Comparison of ENCODE assay signal across 11 mouse cellular contexts in genomic region chr1:184718261-184719120, GRCm38 (mm10). TPM values are rescaled to one million over a fixed set of nuclear protein-coding genes. Genes with fewer than 3 reads are reported as not detected.
A peak's percentile ranks its signal among the peaks of the same experiment; 100 is the strongest.
DNase-seq lines count a peak whose midpoint lies in the region; ATAC-seq and TF ChIP-seq lines count a peak whose summit lies in the region.
"Had no signal": no experiment of that assay in that cellular context is flagged by ENCODE, and none has a peak within 500 bp of the region (broad histone marks: within the 10 kb centered on the region; RNA-seq: fewer than 3 reads in every experiment).

No protein-coding gene starts in this region.

- no peak for ATAC-seq in kidney, postnatal 0 days (replicated peaks; ENCODE audit: low FRiP score, low read depth)
- ATAC-seq in embryonic facial prominence, embryonic 14.5 days (ENCODE audit: low read depth) = no peak
- no peak for ATAC-seq in limb, embryonic 11.5 days (ENCODE audit: insufficient number of reproducible peaks, low FRiP score, low TSS enrichment, low read depth)
- no peak for ATAC-seq in neural tube, embryonic 11.5 days (ENCODE audit: insufficient read depth, low FRiP score, low TSS enrichment)
- no peak for ATAC-seq in forebrain, embryonic 14.5 days
- ATAC-seq: Patski had no signal

- H3K27ac ChIP-seq in kidney, postnatal 0 days = no peak overlapping the region
- H3K27ac ChIP-seq in embryonic facial prominence, embryonic 14.5 days (replicated peaks; ENCODE audit: low read depth, low read length) = no peak overlapping the region
- no peak overlapping the region for H3K27ac ChIP-seq in limb, embryonic 11.5 days (replicated peaks; ENCODE audit: low read depth, low read length)
- H3K27ac ChIP-seq in neural tube, embryonic 11.5 days (ENCODE audit: low read depth, low read length) = no peak overlapping the region
- H3K27ac ChIP-seq in left cerebral cortex, adult 2 months = no peak overlapping the region
- no peak overlapping the region for H3K27ac ChIP-seq in forebrain, embryonic 14.5 days (ENCODE audit: low read depth, low read length)

- H3K9ac ChIP-seq in kidney, postnatal 0 days (ENCODE audit: low read depth, low read length) = no peak overlapping the region
- no peak overlapping the region for H3K9ac ChIP-seq in embryonic facial prominence, embryonic 14.5 days (ENCODE audit: low read depth, low read length)
- no peak overlapping the region for H3K9ac ChIP-seq in limb, embryonic 11.5 days (ENCODE audit: low read length)
- H3K9ac ChIP-seq in neural tube, embryonic 11.5 days (ENCODE audit: low read length) = no peak overlapping the region
- no peak overlapping the region for H3K9ac ChIP-seq in forebrain, embryonic 14.5 days (ENCODE audit: low read length)

- H3K36me3 ChIP-seq in kidney, postnatal 0 days (ENCODE audit: insufficient read depth, low read length) = no peaks in the 10 kb centered on the region
- no peaks in the 10 kb centered on the region for H3K36me3 ChIP-seq in embryonic facial prominence, embryonic 14.5 days (ENCODE audit: control insufficient read depth, insufficient read depth, low read length)
- H3K36me3 ChIP-seq in limb, embryonic 11.5 days (ENCODE audit: control insufficient read depth, insufficient read depth, low read length) = no peaks in the 10 kb centered on the region
- no peaks in the 10 kb centered on the region for H3K36me3 ChIP-seq in neural tube, embryonic 11.5 days (ENCODE audit: control insufficient read depth, insufficient read depth, low read length)
- no peaks in the 10 kb centered on the region for H3K36me3 ChIP-seq in forebrain, embryonic 14.5 days (ENCODE audit: control insufficient read depth, insufficient read depth, low read length)

- H3K4me2 ChIP-seq in kidney, postnatal 0 days (ENCODE audit: low read length) = peak overlapping the region; percentile 21; the same call in 1 of the 2 replicates
- H3K4me2 ChIP-seq in embryonic facial prominence, embryonic 14.5 days (ENCODE audit: low read depth, low read length) = peak overlapping the region; percentile 20
- no peak overlapping the region for H3K4me2 ChIP-seq in limb, embryonic 11.5 days (ENCODE audit: low read depth, severe bottlenecking)
- H3K4me2 ChIP-seq in neural tube, embryonic 11.5 days (ENCODE audit: low read depth) = no peak overlapping the region; the same call in 1 of the 2 replicates
- H3K4me2 ChIP-seq in forebrain, embryonic 14.5 days (ENCODE audit: low read length) = no peak overlapping the region

- no peaks in the 10 kb centered on the region for H3K9me3 ChIP-seq in kidney, postnatal 0 days (replicated peaks; ENCODE audit: low read length)
- H3K9me3 ChIP-seq in embryonic facial prominence, embryonic 14.5 days (ENCODE audit: control insufficient read depth, low read length) = no peaks in the 10 kb centered on the region
- H3K9me3 ChIP-seq in limb, embryonic 11.5 days (ENCODE audit: control insufficient read depth, low read length) = no peaks in the 10 kb centered on the region
- no peaks in the 10 kb centered on the region for H3K9me3 ChIP-seq in neural tube, embryonic 11.5 days (ENCODE audit: control insufficient read depth, low read length)
- H3K9me3 ChIP-seq in forebrain, embryonic 14.5 days (replicated peaks; ENCODE audit: control insufficient read depth, low read length) = no peaks in the 10 kb centered on the region

- peak overlapping the region; percentile 6; the same call in 1 of the 2 replicates for H3K4me3 ChIP-seq in kidney, postnatal 0 days (replicated peaks; ENCODE audit: low read depth, low read length)
- H3K4me3 ChIP-seq in embryonic facial prominence, embryonic 14.5 days (ENCODE audit: low read depth, low read length) = peak overlapping the region; percentile 7; the same call in 1 of the 2 replicates
- H3K4me3 ChIP-seq in limb, embryonic 11.5 days (ENCODE audit: low read depth, low read length) = peak overlapping the region; percentile 6; the same call in 1 of the 2 replicates
- no peak overlapping the region for H3K4me3 ChIP-seq in neural tube, embryonic 11.5 days (ENCODE audit: low read depth, low read length)
- H3K4me3 ChIP-seq in left cerebral cortex, adult 2 months = no peak overlapping the region
- no peak overlapping the region for H3K4me3 ChIP-seq in forebrain, embryonic 14.5 days (ENCODE audit: low read depth, low read length)

- intact Hi-C loops in left cerebral cortex, adult 2 months (cut with DNase I) = no loop called here

- H3K27me3 ChIP-seq in kidney, postnatal 0 days (ENCODE audit: insufficient read depth, low read length) = peaks cover 74% of the 10 kb centered on the region
- peaks cover 98% of the 10 kb centered on the region for H3K27me3 ChIP-seq in embryonic facial prominence, embryonic 14.5 days (replicated peaks; ENCODE audit: control insufficient read depth, insufficient read depth, low read length)
- peaks cover 88% of the 10 kb centered on the region for H3K27me3 ChIP-seq in limb, embryonic 11.5 days (ENCODE audit: control insufficient read depth, insufficient read depth, low read length)
- peaks cover 94% of the 10 kb centered on the region for H3K27me3 ChIP-seq in neural tube, embryonic 11.5 days (ENCODE audit: control insufficient read depth, insufficient read depth, low read length)
- H3K27me3 ChIP-seq in forebrain, embryonic 14.5 days (replicated peaks; ENCODE audit: control insufficient read depth, insufficient read depth, low read length) = peaks cover 93% of the 10 kb centered on the region

- TF ChIP-seq CTCF in kidney, postnatal 0 days (IDR thresholded peaks at IDR 0.05; ENCODE audit: low read depth) = no peak
- TF ChIP-seq CTCF in left cerebral cortex, adult 2 months (IDR thresholded peaks at IDR 0.05) = no peak

- H3K4me1 ChIP-seq in kidney, postnatal 0 days (replicated peaks; ENCODE audit: insufficient read depth, low read length) = no peaks in the 10 kb centered on the region; the same call in 1 of the 2 replicates
- H3K4me1 ChIP-seq in embryonic facial prominence, embryonic 14.5 days (ENCODE audit: control insufficient read depth, insufficient read depth, low read length) = no peaks in the 10 kb centered on the region
- no peaks in the 10 kb centered on the region for H3K4me1 ChIP-seq in limb, embryonic 11.5 days (ENCODE audit: control insufficient read depth, insufficient read depth, low read length)
- H3K4me1 ChIP-seq in neural tube, embryonic 11.5 days (ENCODE audit: control insufficient read depth, insufficient read depth, low read length) = 0 out of 2 replicates have a peak, but pooled peaks cover 4% of the 10 kb centered on the region
- no peaks in the 10 kb centered on the region for H3K4me1 ChIP-seq in forebrain, embryonic 14.5 days (ENCODE audit: control insufficient read depth, insufficient read depth, low read length)

- DNase-seq in kidney, postnatal 0 days (ENCODE audit: low spot score) = no peak
- DNase-seq in kidney, adult 11 months = no peak
- DNase-seq in embryonic facial prominence, embryonic 14.5 days (ENCODE audit: low spot score) = no peak
- peak; percentile 67 for DNase-seq in limb, embryonic 11.5 days (ENCODE audit: low spot score)
- peak; percentile 53 for DNase-seq in neural tube, embryonic 11.5 days (ENCODE audit: low spot score)
- DNase-seq in adipocyte (ENCODE audit: low spot score) = no peak
- no peak for DNase-seq in left cerebral cortex, adult 2 months (ENCODE audit: extremely low spot score in 1 of 2, low spot score in 2 of 2)
- no peak for DNase-seq in forebrain, embryonic 14.5 days (ENCODE audit: low spot score)
- DNase-seq: cerebellum, adult 8-10 months; gastrocnemius, postnatal 36 days had no signal

- 1% methylated on average over 41 of the region's 41 CpGs for WGBS in kidney, postnatal 0 days
- WGBS in embryonic facial prominence, embryonic 14.5 days = 1% methylated on average over 35 of the region's 41 CpGs
- under 1% methylated on average over 41 of the region's 41 CpGs for WGBS in limb, embryonic 11.5 days
- under 1% methylated on average over 41 of the region's 41 CpGs for WGBS in neural tube, embryonic 11.5 days
- 1% methylated on average over 41 of the region's 41 CpGs for WGBS in forebrain, embryonic 14.5 days

RNA-seq across cellular contexts. Expression of gene Hlx, which starts 13.9 kb away (rescaled TPM):
- polyA plus RNA-seq in kidney, postnatal 0 days (2015; fragmentation: Nextera tagmentation; extraction: Ambion mirVana) = 12.1 and 12.7 TPM in 2 replicates
- 13.7 and 14.4 TPM in 2 replicates for polyA plus RNA-seq in embryonic facial prominence, embryonic 14.5 days (2014; fragmentation: Nextera tagmentation; extraction: Ambion mirVana)
- 10.5 and 12.8 TPM in 2 replicates for polyA plus RNA-seq in limb, embryonic 11.5 days (2014; fragmentation: Nextera tagmentation; extraction: Ambion mirVana)
- 9.3 and 12.4 TPM in 2 replicates for polyA plus RNA-seq in neural tube, embryonic 11.5 days (2014; fragmentation: Nextera tagmentation; extraction: Ambion mirVana)
- under 1 TPM; 0.30 to 0.84 TPM for total RNA-seq in left cerebral cortex, adult 2 months (2021)
- polyA plus RNA-seq in forebrain, embryonic 14.5 days (2014; fragmentation: Nextera tagmentation; extraction: Ambion mirVana) = 0.99 and 1.4 TPM in 2 replicates

Comparison
In these comparisons a context has a peak if more than half of its experiments do, and no peak if none do; other contexts are left out.
1. DNase-seq: peak in limb, embryonic 11.5 days (single experiment) and neural tube, embryonic 11.5 days (single experiment); none in kidney, postnatal 0 days (single experiment), kidney, adult 11 months (single experiment), embryonic facial prominence, embryonic 14.5 days (single experiment), adipocyte (single experiment), left cerebral cortex, adult 2 months (0 of 2) and forebrain, embryonic 14.5 days (single experiment).
2. H3K4me2 ChIP-seq: peak in kidney, postnatal 0 days (single experiment) and embryonic facial prominence, embryonic 14.5 days (single experiment); none in limb, embryonic 11.5 days (single experiment), neural tube, embryonic 11.5 days (single experiment) and forebrain, embryonic 14.5 days (single experiment).
3. H3K4me3 ChIP-seq: peak in kidney, postnatal 0 days (single experiment), embryonic facial prominence, embryonic 14.5 days (single experiment) and limb, embryonic 11.5 days (single experiment); none in neural tube, embryonic 11.5 days (single experiment), left cerebral cortex, adult 2 months (single experiment) and forebrain, embryonic 14.5 days (single experiment).